Mouse (Mus musculus) T-helper 2 cell (primary cell): Measurements from ENCODE around the gene Arhgap23.

ENCODE experiments used
- in situ Hi-C: fragments of 300-600 bp; cut with MboI, MseI; formaldehyde crosslinking; loops from one replicate; pipeline ENCODE4 v1.15.1; 2025; ENCODE audit warnings: high pct_unique_total_duplicates

Gene Arhgap23

DNA sequence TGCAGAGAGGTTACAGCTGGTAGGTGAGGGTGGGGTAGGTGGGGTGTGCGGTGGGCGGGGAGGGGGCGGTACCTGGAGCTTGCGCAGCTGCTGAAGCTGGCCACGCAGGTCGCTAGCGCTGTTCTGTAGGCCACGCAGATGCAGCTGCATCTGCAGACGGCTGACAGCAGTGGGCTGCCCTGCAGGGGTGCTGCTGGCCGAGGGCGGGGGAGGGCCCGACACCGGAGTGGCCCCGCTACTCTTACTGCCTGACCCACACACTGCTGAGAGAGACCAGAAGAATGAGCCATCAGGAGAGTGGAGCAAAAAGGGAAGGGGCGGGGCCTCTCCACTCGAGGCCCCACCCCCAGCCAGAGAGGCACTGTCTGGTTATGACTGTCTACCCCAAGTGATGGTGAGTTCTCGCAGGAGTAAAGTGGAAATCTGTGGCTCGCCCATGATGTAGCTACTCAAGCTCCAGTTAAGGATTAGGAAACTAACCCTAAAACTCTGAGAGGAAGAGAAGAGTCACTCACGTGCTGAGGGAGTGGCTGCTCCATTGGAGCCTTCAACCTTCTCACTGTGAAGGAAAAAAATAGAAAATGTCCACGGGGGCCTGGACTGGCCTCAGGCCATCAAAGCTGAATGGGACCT, 117.7 kb downstream of the Arhgap23 start:
- in situ Hi-C loops = no loop called here

DNA sequence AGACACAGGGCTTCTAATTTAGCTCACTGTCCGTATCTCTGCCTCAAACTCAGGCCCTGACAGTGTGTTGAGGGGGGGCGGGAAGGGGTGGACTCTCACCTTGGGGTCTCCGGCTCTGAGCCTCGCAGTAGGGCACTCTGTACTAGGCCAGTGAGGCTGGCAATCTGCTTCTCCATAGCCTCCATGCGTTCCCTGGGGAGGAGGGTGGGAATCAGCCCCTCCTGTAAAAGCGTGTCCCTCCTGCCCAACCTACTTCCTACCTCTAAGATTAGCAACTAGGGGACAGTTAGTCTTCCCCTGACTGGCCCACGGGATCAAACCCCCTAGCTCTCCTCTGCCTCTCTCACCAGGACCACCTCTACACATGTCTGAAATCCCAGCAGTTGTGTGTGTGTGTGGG, 118.3 kb downstream of the Arhgap23 start:
- in situ Hi-C loops = no loop called here

DNA sequence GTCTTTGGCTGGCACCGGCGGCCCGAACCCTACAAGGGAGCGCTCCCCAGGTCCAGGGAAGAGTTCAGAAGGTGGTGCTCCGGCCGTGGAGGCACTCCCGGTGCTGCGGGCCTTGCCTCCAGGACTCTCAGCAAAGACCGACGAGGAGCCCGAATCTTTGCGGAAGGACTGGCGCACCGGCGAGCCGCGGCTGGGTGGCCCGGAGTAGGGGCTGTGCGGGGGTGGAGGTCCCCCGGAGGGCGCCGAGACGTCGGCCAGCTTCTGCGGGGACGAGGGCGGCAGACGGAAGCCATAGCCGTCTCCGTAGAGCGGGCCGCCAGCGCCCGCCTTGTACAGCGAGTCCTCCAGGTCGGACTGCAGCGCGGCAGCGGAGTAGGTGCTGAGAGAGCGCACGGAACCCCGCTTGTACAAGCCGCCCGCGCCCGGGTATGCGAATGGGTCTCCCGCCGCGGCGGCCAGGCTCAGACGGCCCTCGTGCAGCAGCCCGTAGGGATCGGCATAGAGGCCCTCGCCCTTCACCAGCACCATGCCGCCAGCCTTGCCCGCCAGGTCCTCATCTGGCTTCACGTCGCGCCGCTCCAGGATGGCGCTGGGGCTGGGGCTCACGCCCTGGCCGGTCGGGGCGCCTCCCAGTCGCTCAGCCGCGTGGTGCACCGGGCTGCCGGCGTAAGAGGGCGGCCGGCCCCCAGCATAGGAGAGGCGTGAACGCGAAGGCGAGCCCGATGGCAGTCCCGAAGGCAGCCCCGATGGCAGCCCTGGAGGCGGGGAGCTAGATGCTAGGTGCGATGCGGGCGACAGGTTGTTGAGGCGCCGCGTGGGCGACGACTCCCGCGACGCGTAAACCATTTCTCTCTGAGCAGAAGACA, 119.3 kb downstream of the Arhgap23 start:
- in situ Hi-C loops = no loop called here

DNA sequence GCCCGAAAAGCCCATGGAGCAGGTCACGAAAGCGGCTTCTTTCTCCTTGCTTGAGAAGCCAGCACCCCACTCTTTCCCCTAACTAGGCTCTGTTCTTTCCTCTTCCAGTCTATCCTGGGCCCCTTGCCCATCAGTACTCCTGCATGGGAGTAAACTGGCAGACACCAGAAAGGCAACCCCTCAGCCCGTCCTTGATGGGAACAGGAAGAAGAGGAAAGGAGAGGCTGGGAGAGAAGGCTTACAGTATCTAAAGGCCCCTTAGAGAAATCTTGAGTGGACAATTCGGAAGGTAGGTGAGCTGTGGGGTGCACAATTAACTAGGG, 119.9 kb downstream of the Arhgap23 start:
- in situ Hi-C loops = no loop called here

DNA sequence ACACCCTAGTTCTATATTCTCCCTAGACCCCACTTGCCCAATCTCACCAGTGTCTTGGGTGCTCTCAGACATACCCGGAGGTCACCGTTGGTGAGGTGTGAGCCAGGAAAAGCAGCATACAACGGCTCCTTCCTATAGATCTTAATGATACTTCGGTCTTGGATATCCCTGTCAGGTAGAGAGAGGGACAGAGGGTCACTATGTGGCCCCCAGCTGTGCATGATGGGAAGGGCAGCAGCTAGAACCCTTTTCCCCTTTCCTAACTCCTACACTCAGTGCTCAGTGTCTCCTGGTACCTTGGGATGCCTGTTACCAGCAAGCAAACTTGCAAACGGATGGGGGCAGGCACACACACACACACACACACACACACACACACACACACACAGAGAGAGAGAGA, 120.3 kb downstream of the Arhgap23 start:
- in situ Hi-C loops = no loop called here

DNA sequence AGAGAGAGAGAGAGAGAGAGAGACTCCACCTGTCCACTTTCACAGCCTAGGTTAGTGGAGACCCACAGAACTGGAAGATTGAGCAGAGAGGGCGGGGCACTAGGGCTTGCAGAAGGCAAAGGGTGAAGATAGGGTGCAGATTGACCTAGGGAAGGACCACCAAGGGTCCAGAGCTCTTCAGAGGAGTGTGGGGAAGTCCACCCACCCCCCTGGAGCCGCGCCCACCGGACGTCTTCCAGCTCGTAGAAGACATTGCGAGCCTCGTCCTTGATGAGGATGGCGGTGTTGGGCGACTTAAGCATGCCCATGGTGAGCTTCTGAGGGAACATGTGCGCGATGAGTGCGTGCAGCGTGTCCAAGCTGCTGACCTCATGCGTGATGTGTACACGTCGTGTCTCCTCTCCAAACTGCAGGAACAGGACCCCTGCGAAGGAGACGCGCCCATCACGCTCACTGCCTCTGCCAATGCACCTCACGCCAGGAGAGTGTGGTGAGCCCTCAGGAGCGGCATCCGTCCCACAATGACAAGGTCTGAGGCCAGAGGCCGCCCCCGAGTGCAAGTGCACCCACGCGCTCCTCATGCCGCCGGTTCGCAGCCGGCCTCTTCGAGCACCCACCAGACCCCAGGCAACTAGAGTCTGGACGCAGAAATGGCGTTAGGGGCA, 120.9 kb downstream of the Arhgap23 start:
- in situ Hi-C loops = no loop called here

DNA sequence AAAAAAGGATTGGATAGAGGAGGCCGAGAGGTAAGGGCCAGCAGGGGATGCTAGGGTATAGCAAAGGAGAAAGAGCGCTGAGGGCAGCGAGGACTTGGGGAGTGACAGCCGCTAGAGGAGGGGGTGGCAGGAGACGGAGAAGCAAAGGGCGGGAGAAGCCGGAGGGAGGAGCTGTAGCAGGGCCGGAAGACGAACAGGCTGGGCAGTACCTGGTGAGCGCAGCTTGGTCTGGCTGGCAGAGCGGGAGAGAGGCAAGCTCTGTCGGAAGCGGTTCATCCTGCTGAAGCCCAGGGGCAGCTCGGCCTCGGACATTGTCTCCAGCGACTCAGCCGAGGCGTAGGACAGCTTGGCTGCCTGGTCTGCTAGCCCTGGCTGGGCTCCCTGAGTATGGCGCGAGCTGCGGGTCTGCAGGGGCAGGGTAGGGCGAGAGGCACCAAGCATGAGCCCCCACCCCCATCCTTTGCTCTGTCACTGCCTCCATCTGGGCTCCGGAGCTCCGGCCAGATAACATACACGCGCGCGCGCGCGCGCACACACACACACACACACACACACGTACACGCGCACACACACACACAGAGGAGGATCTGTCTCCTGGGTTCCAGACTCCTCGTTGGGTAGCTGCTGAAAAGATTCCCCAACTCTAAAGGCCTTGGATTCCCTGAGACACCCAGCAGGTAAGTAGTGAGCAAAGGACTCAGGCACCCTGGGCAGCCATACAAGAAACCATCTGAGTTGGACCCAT, 121.7 kb downstream of the Arhgap23 start:
- in situ Hi-C loops = no loop called here

DNA sequence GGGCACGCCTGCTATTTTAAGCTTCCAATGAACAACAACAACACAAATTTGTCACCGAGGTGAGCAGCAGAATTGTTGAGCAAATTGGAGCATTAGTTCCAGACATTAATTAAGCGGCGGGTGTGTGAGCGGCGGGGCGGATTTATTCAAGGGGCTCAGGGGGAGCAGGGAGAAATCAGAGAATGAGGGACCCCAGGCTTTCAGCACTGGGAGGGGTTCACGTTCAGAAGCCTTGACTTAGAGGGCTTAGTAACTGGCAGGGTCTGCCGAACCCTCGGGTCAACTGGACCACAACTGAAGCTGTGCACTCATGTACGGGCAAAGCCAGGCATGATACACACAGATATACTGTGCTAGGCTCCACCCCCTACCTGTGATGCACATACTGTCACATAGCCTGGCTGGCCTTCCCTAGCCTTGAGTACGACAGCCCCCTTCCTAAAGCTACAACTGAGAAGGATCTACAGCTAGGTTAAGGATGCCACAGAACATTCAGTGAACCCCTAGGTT, 122.3 kb downstream of the Arhgap23 start:
- in situ Hi-C loops = no loop called here

DNA sequence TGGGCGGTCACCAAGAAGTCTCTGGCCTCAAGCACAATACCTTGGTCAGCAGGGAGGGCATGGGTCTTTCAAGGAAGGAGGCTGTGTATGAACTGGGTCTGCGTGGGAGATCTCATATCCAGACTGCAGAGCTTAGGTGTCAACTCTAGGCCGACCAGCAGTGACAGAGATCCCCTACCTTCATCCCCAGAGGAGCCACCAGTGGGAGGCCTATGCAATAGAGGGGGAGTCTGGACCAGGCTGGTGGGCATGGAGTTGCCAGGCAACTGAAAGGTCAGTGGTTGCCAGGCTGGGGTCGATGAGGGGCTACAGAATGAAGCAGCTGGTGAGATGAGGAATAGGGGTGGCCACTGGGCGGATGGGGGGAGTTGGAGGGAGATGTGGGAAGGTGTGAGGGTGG, 124.3 kb downstream of the Arhgap23 start:
- in situ Hi-C loops = no loop called here

DNA sequence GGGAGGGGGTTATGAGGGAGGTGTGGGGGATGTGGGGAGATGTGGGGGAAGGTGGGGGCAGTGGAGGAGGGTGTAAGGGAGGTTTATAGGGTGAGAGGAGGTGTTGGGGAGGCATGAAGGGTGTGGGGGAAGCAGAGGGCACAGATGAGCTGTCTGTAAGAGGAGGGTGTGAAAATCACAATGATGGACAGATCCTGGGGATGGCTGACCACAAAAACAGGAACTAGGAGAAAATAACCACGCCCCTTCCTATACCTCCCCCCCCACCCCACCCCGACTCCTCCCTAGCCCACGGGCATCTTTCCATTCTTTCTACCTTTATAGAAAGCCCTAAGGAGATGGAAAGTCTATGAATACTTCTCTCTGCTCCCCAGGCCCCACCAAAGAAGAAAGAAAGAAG, 124.8 kb downstream of the Arhgap23 start:
- in situ Hi-C loops = no loop called here

DNA sequence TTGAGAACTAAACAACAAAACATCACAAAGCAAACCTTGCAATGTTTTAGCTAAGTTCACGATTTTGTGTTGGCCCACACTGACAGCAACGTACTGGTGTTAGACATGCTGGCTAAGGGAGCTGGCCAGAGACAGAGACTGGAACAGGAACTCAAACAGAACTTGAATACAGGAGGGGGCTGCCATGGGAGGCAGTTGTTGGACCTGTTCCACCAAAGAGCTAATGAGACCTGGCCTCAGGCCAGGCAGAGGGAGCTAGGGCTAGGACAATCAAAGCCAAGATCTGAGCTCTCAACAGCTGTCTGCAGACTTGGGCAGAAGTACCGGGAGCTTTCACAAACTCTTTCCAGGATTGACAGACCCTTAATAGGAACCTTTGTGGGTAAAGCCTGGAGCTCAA, 125.3 kb downstream of the Arhgap23 start:
- in situ Hi-C loops = no loop called here

DNA sequence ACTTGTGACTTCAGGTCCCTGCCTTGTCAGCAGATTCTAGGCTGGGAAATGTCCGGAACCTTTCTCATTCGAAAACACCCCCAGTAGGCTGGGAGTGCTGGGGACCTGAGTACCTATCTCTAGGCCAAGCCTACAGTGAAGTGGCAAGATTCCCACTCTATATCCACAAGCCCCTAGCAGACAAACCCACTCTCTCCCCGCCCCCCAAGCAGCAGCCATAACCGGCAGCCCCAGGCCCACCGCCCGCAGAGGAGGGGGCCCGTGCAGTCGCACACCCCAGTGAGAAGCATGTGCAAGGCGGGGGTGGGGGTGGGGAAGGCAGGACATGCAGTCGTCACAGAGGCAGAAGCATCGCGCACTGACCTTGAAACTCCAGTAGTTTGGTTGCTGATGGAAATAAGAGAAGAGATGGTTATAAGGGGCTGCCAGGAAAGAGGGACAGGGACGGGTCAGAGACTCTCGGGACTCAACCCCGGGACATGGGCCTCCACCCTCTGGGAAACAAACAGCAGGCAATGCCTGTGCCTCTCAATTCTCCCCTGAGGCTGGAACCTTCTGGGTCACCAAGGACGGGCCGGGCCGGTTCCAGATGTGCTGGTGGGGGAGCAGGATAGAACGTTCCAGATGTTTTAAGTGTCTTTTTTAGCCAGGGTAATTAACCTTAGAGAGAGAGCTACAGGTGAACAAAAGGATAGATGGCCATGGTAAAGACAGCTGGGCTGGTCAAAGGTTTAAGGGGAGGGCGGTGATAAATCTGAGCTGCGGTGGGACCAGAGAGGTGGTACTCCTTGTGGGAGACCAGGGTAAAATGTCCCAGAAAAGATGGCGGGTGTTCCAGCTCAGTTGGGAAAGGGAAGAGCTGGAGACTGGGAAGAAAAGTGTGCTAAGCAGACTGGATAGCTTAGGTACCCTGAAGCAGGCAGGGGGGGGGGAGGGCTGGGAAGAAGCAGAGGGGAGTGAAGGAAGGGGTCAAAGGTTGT, 127.1 kb downstream of the Arhgap23 start:
- in situ Hi-C loops = no loop called here

DNA sequence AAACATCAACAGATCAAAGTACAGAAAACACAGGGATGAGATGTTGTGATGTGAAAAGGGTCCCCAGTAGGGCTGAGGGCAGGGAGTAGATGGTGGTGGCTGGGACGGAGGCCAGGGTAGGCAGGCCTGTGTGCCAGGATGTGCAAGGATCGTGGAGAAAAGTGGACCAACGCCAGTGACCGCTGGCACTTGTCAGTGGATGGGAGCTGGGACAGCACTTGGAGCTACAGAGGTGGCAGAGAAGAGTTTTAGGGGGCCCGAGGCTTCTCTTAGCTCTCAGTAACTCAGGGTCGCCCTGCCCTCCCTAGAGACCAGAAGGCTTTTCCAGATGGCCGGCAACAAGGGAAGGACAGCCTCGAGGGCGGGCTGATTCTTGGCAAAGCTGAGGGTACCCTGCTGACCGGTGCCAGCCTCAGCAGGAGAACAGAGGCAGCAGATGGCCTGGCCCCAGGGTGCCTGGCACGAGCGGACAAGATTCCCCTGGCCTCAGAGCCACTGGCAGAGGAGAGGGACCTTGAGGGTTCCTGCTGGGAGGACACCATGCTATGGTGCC, 127.9 kb downstream of the Arhgap23 start:
- in situ Hi-C loops = no loop called here

DNA sequence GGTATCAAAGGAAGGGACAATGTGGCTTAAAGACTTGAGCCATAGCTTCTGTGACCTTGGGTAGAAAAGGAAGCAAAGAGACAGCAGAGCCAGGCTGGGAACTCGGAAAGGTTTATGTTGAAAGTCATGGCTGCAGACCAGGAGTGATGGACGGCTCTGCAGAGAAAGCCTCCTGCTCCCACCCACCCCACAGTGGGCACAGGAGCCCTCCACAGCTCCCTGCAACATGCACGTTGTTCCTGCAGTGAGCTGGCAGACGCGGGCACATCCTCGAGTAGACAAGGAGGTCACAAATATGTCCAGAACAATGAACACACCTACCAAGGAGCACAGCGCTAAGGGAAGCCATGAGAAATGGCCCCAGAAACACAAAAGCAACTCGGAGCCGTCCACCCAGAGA, 128.6 kb downstream of the Arhgap23 start:
- in situ Hi-C loops = no loop called here

DNA sequence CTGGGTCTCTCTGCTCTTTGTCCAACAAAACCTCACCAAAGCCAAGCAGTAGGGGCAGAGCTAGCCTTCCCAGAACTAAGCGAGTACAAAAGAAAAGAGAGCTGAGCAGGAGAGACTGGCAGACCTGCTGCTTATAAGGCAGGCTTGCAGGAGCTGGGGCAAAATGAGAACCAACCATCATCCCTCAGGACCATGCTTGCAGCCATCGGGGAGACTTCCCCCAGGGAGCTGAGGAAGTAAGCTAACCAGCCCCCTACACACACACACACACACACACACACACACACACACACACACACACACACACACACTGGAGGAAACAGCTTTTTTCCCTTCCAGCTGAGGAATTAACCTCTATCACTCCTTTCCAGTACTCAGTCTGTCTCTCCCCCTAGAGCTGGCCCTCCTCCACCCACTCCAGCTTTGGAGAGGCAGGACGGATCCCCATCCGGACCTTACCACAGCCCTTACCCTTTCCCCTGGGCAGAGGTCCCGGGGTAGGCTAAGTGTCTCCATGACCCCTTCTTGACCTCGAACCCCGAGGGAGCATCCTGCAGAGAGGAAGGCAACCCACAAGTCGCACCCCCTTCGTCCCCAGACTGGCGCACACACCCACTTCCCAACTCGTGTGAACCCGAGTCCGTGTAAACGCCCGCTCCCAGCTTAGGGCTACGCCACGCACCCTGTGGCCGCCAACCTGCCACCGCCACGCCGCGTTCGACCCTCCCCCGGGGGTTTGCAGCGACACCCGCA, 130.7 kb downstream of the Arhgap23 start:
- in situ Hi-C loops = no loop called here

DNA sequence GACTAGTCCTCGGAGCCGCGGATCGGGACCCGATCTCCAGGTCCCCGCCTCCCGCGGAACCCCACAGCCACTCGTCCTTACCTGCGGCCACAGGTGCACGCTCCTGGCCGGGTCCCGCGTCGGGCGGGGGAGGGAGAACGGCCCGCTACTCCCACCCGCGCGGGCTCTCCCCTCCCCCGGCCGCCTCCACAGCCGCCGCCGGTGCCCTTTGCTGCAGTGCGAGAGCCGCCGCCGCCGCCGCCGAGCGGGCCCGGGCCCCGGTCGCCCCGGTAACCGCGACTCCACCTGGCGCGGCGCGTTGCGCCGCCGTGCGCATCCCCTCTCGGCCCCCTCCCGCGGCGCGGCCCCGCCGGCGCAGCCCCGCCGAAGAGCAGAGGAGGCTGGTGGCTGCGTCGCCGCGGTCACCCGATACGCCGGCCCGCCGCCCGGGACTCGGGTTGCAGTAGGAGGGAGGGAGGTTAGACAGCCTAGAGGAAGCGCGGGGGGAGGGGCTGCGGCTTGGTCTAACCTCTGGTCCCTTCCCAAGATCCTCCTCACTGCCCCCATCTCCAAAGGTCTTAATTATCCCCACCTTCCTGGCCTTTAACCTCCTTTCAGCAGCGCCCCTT, 131.6 kb downstream of the Arhgap23 start:
- in situ Hi-C loops = no loop called here

DNA sequence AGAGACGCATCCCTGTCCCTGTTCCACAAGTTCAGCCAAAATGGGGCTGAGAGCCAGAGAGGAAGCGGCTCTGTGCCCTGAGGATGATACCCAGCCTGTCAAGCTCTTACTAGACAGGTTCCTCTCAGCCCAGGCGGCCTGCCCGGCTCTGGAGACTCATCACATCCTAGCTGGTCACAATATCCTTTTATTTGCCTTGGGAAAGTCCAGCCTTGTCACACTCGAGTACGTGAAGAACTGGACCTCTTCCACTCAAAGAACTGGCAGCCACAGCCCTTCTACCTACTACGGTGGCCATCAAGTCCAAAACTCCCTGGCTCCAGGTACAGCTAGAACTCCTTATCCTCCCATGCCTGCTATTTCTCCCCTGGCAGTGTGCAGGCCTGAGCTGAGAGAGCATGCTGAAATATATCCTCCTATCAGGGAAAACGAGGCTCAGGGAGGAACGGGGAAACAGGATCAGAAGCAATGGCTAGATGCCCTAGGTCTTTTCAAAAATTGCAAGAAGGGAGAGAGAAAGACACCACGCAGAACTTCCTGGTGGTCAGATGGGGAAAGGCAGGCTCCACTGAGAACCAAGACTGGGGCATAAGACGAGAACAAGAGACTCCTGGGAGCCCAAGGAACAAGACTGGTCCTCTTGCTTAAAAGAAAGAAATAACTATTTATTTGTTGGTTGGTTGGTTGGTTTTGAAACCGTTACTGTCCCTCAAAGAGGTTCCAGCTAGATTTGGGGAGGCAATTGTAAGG, 132.8 kb downstream of the Arhgap23 start:
- in situ Hi-C loops = no loop called here

DNA sequence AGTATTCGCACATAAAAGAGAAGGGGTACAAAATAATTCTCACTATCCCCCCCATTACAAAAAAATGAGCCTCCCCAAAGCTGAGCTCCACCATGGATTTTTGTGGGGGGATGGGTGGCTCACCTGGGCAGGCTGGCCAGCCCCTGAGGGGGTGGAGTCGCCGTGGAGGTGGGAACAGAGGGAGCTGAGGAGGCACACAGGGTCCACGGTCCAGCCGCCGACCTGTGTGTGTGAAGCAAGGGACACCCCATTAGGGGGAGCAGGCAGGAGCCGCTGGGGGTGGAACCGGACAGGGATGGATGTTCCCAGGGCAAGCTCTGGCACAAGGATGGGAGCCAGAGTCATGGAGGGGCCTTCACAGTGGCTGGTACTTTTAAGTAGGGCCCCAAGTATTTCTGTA, 133.4 kb downstream of the Arhgap23 start:
- in situ Hi-C loops = no loop called here
